Mouse (Mus musculus) erythroblast, embryonic 14.5 days (primary cell): ENCODE data around the gene Pafah1b3.

Experiments
- GATA1 ChIP-seq: IDR thresholded peaks from 2 replicates; pipeline ENCODE4 v1.6.1; 2012; ENCODE audit warnings: low read length, inconsistent platforms, mixed read lengths
- TAL1 ChIP-seq: IDR thresholded peaks from 3 replicates; pipeline ENCODE4 v1.6.1; 2012; ENCODE audit warnings: low read length, inconsistent platforms, mixed read lengths

- no peak for TF ChIP-seq TAL1
- TF ChIP-seq GATA1 = no peak
Measured at GRCm38 (mm10) chr7:25274996-25275395, 22.8 kb downstream of the Pafah1b3 start.
